Mouse (Mus musculus): ENCODE measurements around the gene Tescl. TPM values are rescaled to one million over a fixed set of nuclear protein-coding genes. Genes with fewer than 3 reads are reported as not detected.

Tescl gene
- total RNA-seq, 2 experiments from 2014 or later = 0.31 TPM; not detected in 1

Small RNA genes lying within 50 kb of the gene (microRNA-seq; reads per million reads assigned to microRNA genes)
- 0 reads per million in 2 experiments for gene Gm27592

Other genes with a start within 250 kb of the Tescl start
- gene Zfp112, start 221.6 kb downstream of the Tescl start, total RNA-seq (2021) = 1 to 10 TPM; 3.1 to 3.8 TPM
- gene Zfp235, start 199.8 kb downstream of the Tescl start, total RNA-seq (2021) = 1 to 10 TPM; 4.6 to 6.0 TPM
- gene Zfp114, start 158.9 kb downstream of the Tescl start, total RNA-seq (2021) = under 1 TPM; 0.12 to 0.19 TPM
- 1 to 10 TPM; 4.7 to 9.8 TPM for gene Zfp111, start 122.5 kb downstream of the Tescl start, total RNA-seq (2021)
- 1 to 10 TPM; 1.3 to 2.1 TPM for gene Zfp109, start 96.4 kb downstream of the Tescl start, total RNA-seq (2021)
- 1 to 10 TPM; 1.4 to 1.7 TPM for gene Zfp108, start 79.1 kb downstream of the Tescl start, total RNA-seq (2021)
- 1 to 10 TPM; 3.5 to 5.0 TPM for gene Zfp93, start 63.5 kb downstream of the Tescl start, total RNA-seq (2021)
- gene Zfp61, start 32.7 kb downstream of the Tescl start, total RNA-seq (2021) = 1 to 10 TPM; 4.0 to 5.5 TPM
- 1 to 10 TPM; 2.2 to 2.5 TPM for gene Zfp94, start 17.3 kb downstream of the Tescl start, total RNA-seq (2021)
- not detected for gene Lypd5, start 15.3 kb upstream of the Tescl start, total RNA-seq (2021)
- 1 to 10 TPM; 1.2 to 2.2 TPM for gene Kcnn4, start 36.3 kb upstream of the Tescl start, total RNA-seq (2021)
- gene Smg9, start 65.7 kb upstream of the Tescl start, total RNA-seq (2021) = 10 to 100 TPM; 12.8 to 14.9 TPM
- not detected for gene Irgc1, start 118.4 kb upstream of the Tescl start, total RNA-seq (2021)
- 1 to 10 TPM; 4.2 to 6.1 TPM for gene Plaur, start 128.5 kb upstream of the Tescl start, total RNA-seq (2021)
- gene Cadm4, start 148.1 kb upstream of the Tescl start, total RNA-seq (2021) = 10 to 100 TPM; 18.6 to 22.7 TPM
- 10 to 100 TPM; 15.3 to 18.8 TPM for gene Zfp428, start 173.1 kb upstream of the Tescl start, total RNA-seq (2021)
- gene AC161166.1, start 178.5 kb upstream of the Tescl start, total RNA-seq (2021) = not detected
- gene Irgq, start 196.8 kb upstream of the Tescl start, total RNA-seq (2021) = 10 to 100 TPM; 18.3 to 20.1 TPM
- not detected for gene Pinlyp, start 212.2 kb upstream of the Tescl start, total RNA-seq (2021)
- 10 to 100 TPM; 28.8 to 33.2 TPM for gene Xrcc1, start 212.4 kb upstream of the Tescl start, total RNA-seq (2021)

Data from heart, postnatal 10 days (tissue).